Mouse (Mus musculus) spleen, adult 18-20 months (tissue): ENCODE results near the gene Nxph1.

Experiments
- DNase-seq, 2 experiments: peaks; one replicate each; pipeline ENCODE4 v3.0.0; 2022; ENCODE audit warnings: mixed read lengths in 2 of 2

The Nxph1 gene

GRCm38 (mm10) chr6:9133589-9134279 lies 185.5 kb downstream of the Nxph1 start:
- no peak for DNase-seq

GRCm38 (mm10) chr6:9147966-9148365 lies 199.7 kb downstream of the Nxph1 start:
- DNase-seq, result no peak

- DNase-seq, result no peak
These were observed 201.6 kb downstream of the Nxph1 start for GRCm38 (mm10) chr6:9149791-9150190.

- no peak for DNase-seq
These were observed 211.0 kb downstream of the Nxph1 start for GRCm38 (mm10) chr6:9159191-9159590.

- no peak for DNase-seq
These were observed 234.2 kb downstream of the Nxph1 start for GRCm38 (mm10) chr6:9182477-9182876.

- no peak for DNase-seq
These were observed 262.5 kb downstream of the Nxph1 start for GRCm38 (mm10) chr6:9210730-9211129.

- no peak for DNase-seq
These were observed 272.7 kb downstream of the Nxph1 start for GRCm38 (mm10) chr6:9220724-9221453.

- no peak for DNase-seq
These were observed 286.6 kb downstream of the Nxph1 start for GRCm38 (mm10) chr6:9234802-9235201.

GRCm38 (mm10) chr6:9267998-9268397 lies 319.8 kb downstream of the Nxph1 start:
- no peak for DNase-seq
